Mouse (Mus musculus) layer of hippocampus, adult 9-11 months (tissue): Measurements from ENCODE around the gene Rassf7.
A peak's percentile ranks its signal among the peaks of the same experiment; 100 is the strongest.

Experiments
- DNase-seq: peaks from one replicate; pipeline ENCODE4 v3.0.0; 2022

Rassf7 gene

DNA sequence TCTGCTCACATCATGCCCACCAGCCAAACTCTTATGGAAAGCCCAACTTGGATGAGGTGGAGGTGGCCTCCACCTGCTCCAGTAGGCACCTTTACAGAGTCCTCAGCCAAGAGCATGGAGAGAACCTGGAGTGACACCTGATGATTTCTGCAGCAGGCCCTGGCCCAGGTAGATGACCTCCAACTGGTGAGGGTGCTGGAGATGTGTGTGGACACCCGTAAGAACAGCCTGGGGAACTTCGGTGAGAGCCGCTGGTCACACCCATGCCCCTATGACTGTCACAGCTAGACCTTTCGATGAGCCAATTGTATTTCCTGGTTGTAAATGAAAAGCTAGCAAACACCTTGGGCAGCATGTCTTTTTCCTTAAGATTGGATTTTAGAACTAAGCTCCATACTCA, 17.5 kb upstream of the Rassf7 start:
- no peak for DNase-seq

GRCm38 (mm10) chr7:141204546-141204945, 11.1 kb upstream of the Rassf7 start:
- DNase-seq: no peak

GRCm38 (mm10) chr7:141205504-141205903, 10.2 kb upstream of the Rassf7 start:
- no peak for DNase-seq

- DNase-seq: no peak
These were observed 9.3 kb upstream of the Rassf7 start for GRCm38 (mm10) chr7:141206182-141206937.

DNA sequence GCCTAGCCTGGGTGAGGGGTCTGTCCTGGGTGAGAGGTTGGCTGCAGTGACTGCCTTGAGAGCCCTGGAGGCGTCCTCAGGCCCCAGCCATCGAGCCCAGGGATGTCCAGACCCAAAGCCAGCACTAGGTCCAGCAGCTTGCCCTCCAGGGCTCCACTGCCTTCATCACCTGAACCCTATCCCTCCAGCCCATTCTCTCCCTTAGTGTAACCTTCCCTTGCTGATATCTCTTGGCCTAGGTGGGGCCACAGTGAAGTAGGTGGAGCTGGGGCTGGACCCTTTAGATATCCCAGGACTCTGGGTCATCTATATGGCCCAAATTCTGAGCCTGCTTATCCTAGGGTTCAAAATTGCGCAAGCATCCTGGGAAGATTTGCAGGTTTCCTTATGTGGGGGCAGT, 6.1 kb upstream of the Rassf7 start:
- DNase-seq: no peak

- DNase-seq: no peak
These were observed 5.5 kb upstream of the Rassf7 start for GRCm38 (mm10) chr7:141210137-141210536.

DNA sequence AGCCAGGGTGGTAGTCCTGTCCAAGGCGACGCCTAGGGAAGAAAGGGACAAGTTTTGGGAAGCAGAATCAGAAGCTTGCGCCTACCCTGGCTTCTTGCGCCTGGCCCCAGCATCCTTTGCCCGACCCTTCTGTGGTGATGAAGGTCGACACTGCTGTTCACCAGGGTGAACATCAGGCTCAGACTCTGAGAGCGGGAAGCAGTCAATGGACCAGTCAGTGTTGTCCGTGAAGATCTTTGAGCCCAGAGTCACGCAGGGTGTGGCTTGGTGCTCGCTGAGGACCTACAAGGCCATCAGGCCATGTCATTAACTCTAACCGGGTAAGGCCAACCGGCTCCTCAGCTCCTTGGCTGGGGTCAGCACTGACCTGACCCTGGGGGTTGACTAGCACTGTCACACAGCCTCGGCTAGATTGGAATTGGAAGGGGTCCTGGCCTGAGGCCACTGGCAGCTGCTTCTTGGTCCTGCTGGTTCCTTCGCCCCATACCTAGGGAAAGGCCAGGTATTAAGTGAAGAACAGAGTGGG, 5.0 kb upstream of the Rassf7 start:
- no peak for DNase-seq

- DNase-seq: no peak
These were observed 2.5 kb upstream of the Rassf7 start for GRCm38 (mm10) chr7:141213133-141213532.

DNA sequence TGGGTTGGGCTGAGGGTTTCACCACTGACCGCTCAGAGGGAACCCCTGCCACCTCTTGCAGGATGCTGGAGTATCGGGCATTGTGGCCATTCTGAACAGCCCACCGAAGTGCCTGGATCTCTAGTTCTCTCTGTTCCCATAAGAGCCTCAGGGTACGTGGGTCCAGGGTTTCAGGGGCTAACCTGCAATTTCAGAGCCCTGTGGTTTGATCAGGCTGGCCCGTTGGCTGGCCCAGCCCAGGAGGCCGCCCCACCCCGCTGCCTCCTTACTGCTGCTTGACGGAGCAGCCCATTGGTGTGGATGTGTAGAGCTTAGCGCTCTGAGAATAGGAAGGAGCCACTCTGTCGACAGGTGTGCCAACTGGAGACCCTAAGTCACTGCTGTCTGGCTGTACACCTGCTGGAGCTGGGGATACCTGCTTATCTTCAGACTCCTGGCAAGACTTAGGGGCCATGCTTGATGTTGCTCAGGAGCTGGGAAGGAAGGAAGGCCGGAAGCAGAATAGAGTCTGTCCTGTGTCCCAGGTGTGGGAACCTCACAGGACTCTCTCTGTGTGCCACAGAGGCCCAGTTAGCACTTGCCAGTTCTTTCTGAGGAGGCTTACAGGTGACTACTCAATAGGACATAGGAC, 1.9 kb upstream of the Rassf7 start, which contains the start of gene Lmntd2:
TSS of gene Lmntd2 (minus strand) at position 476 of the 631 bp plus-strand sequence.
- no peak for DNase-seq

DNA sequence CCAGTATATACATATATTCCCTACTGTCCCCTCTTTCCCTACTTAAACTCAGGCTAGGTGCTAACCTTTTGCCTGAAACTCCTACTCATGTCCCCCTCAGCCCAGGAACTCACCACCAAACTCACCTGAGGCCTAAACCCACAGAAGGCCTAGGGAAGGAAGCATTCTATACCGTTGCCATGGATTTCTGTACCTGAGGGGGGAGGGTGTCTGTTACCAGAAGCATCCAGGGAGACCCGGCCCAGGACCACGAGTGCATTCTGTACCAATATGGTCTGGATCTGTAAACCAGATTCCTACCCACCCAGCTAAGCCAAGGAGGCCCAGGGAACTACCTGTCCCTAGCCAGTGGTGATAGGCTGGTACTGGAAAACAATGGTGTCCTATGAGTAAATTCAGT, 1.4 kb upstream of the Rassf7 start:
- no peak for DNase-seq

DNA sequence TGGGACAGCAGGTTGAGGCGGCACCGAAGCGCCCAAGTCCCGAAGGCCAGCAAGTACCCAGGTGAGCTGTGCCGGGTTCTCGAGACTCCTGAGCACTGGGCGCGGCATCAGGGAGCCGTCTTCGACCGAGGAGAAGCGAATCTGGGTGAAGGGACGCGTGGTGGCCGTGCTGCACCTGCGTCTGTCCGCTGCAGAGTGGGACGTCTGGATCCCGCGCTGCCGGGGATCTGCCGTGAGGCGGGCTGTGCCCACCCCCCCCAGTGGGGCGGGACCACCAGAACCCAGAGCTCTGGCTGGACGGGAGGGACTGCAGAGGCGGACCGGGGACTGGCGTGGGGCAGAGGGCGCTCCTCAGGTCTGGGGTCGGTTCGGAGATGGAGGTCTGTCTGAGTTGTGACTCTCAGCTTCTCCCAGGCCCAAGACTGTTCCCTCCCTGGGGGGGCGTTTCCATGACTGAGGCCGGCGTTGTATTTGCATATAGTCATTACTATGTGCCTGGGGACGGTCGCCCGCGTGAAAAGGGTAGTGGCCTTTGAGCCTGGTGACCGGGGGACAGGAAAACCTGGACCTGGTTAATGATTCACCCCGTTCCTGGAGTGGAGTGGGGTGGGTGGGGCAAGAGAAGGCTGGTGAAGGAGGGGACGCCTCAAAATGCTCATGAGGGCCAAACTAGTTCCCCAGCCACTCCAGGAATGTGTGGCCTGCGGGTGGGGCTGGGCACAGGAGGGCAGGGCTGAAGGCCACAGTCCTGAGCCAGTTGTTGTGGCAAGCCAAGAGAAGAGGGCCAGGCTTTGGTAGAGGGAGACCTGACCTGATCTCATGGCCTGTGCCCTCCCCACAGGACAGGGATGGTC, 447 bp downstream of the Rassf7 start:
- no peak for DNase-seq

- DNase-seq: no peak
These were observed 1.2 kb downstream of the Rassf7 start for GRCm38 (mm10) chr7:141216894-141217293.

- no peak for DNase-seq
These were observed 1.8 kb downstream of the Rassf7 start for GRCm38 (mm10) chr7:141217343-141218013.

- no peak for DNase-seq
These were observed 2.5 kb downstream of the Rassf7 start for GRCm38 (mm10) chr7:141218141-141218540.

DNA sequence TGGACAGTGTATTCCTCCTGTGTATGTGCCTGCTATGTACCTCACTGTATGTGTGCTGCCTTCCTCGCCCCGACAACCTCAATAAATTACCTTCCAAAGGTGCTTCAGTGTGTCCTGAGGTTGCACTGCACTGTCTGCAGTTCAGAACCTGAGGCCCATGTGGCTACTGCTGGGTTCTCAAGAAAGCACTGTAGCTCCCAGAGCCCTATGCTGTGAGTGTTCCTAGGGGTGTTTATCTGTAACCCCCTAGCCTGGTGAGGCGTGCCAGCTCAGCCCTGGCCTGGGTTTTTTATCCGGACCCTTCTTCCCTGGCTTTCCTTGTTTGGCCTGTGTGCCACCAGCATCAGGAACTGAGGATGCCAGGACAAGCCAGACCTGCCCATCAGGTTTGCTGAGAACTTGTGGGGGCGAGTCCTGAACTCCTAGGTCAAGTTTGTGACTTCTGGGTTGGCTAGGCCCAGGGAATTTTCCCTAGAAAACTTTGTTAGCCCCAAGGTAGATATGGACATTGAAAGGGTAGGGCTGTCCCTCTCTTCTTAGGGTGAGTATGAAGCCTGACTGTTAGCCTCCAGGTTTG, 3.0 kb downstream of the Rassf7 start:
- no peak for DNase-seq

DNA sequence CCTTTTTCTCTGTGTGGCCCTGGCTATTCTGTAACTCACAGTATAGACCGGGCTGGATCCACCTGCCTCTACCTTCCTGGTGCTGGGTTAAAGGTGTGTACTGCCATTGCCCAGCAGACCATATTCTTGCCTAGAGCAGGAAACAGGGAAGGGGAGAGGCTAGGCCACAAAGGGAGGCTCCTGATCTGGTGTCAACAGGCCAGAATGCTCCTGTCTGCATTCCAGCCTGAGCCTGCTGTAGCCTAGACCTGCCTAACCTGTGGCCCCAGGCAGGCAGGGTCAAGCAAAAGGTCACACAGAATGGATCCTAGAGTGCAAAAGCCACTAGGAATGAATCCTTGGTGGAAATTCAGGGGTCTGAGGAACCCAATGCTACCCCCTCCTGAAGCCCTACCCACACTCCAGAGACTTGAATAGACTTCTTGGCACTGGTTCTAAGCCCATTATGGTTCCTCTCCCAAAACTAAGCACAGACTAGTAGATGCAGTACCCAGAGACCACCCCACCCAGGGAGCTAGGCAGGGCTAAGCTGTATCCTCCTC, 4.0 kb downstream of the Rassf7 start:
- DNase-seq: no peak

DNA sequence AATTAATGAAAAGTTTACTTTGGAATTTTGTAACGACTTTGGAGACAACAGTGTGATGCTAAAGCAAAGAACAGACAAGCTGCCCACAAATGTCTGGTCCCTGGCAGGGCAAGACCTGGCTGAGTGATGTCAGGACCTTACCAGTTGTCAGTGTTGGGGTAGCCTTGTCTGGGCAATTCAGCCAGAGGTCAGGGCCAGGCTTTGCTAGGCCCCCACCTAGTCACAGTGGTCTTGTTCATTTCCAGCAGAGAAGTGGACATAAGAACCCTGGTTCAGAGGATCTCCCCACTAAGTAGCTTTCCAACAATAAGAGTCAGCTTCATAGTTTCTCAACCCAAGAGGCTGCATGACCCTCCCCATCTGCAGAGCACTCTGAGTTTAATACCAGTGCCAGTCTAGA, 4.7 kb downstream of the Rassf7 start:
- DNase-seq: no peak

GRCm38 (mm10) chr7:141221249-141222125, 5.8 kb downstream of the Rassf7 start:
- DNase-seq: peak; percentile 97

DNA sequence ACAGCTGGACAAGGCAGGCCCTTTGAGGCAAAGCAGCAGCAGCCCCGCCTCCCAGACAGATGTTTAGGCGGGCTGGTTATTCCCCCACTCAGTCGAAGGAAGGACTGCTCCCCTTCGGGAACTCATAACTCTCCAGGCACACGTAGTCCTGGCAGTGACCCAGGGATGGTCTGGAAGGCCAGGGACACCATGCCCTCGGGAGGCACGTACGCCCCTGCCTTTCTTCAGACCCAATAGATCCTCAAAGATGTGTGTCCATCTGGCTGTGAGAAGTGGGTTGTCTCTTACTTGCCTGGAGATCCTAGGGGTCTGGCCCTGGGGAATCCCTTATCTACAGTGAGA, 6.4 kb downstream of the Rassf7 start:
- no peak for DNase-seq

GRCm38 (mm10) chr7:141222696-141223215, 7.1 kb downstream of the Rassf7 start:
- no peak for DNase-seq

- DNase-seq: no peak
These were observed 10.9 kb downstream of the Rassf7 start for GRCm38 (mm10) chr7:141226535-141226934.
